Mouse (Mus musculus): Measurements from ENCODE around the gene Kif13a.

DNA sequence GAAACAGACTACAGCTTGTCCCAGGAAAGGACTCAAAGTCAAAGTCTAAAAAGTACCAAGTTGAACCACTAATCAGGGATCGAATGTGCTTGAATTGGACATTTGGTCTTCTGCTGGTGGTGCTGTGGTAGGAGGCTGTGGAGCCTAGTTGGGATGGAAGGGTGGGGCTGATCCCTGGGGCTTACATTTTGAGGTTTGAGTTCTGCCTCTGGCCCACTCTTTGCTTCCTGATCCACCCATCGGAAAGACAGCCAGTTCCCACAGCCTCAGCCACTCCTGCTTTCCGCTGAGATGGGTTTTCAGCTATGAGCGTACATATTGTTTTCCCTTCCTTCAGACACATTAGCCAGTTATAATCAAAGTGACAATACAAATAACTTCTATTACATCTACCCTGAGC is 106.4 kb downstream of the Kif13a start:
- TF ChIP-seq CTCF (IDR thresholded peaks at IDR 0.05; ENCODE audit: extremely low read depth, insufficient read length, insufficient replicate concordance, low read depth, low read length) (no peak), POLR2A (IDR thresholded peaks at IDR 0.05; ENCODE audit: low read depth, low read length) (no peak)
